Mouse (Mus musculus): ENCODE data around the gene Gcnt1.

DNA sequence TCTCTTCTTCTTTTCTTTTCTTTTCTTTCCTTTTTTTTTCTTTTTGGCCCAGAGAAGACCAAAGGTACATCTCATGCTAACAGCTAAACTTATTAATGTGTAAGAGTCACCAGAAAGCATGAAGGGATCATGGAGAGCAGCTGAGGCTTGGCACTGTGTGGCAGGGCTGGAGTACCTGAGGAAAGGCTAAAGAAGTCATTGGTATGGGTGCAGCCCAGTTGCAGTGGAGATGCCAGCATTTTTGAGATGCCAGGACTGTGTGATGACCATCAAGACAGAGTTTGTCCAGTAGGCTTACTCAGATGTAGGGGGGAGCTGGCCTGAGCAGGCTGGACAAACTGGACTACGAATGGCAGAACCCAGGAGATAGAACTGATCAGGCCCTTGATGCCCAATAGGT, 58.9 kb downstream of the Gcnt1 start:
- TF ChIP-seq EP300 (optimal IDR thresholded peaks at IDR 0.05) (no peak), CTCF (IDR thresholded peaks at IDR 0.05; ENCODE audit: low read depth) (no peak)

All from stomach, postnatal 0 days (tissue).